Mouse (Mus musculus): ENCODE measurements around the gene Ccdc91.

Ccdc91 gene

DNA sequence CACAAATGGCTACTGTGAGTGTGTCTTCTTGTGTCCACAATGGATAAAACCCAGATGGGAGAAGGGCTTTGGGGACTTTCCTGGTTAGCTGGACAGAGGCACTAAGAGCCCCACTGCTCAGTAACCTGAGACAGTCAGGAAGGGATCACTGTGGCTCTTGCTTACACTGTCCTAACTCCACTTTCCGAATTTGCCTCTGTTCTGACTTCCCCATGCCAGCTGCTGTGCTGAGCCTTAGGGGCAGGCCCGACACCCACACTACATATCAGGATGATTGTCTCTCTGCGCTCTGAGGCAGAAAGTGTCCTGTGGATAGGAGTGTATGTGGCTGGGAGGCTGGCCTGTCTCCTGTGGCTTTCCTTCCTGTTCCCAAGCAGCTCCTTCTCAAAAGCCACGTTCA, 97.5 kb downstream of the Ccdc91 start:
- DNase-seq (ENCODE audit: low spot score) = no peak

- DNase-seq (ENCODE audit: low spot score) = no peak
Measured at GRCm38 (mm10) chr6:147574454-147575182, 99.0 kb downstream of the Ccdc91 start.

DNA sequence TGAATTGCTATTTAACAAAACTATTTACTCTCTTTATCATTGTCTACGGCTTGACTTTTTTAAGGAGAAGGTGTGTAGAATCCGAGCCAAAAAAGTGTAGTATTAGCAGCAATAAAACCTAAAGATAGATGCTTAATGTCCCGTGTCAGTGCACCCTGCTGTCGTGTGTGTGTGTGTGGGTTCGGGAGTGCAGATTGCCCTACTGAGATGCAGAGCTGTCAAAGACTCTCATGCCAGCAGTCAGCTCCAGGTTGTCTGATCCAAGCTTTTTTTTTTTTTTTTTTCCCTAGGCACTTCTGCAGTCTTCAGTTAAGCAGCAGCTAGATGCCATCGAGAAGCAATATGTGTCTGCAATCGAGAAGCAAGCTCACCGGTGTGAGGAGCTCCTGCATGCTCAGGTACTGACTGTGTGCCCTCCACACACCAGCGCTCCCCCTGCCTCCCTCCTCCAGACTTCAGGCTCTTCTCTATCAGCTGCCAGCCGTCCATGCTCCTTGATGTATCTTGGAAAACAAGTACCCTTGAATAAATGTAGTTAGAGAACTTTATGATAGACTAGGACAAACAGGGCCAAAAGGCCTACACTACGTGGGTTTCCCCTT, 99.7 kb downstream of the Ccdc91 start:
- DNase-seq (ENCODE audit: low spot score) = no peak

DNA sequence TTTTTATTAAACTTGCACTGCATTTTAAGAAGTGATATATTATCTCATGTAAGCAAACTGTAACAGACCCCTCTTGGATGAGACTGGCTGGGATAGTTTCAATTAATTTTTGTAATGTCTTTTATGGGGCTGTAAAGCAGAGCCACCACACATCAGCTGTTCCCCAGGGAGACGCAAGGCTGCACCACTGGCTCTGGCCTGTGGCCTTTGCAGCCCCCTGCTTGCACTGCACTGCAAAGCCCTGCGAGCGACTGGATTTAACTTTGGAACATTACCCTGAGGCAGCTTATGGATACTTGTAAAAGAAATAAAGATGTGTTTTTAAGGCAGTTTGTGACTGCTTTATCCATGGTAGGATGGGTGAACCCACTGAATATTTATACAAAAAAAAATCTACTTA, 112.0 kb downstream of the Ccdc91 start:
- no peak for DNase-seq (ENCODE audit: low spot score)

DNA sequence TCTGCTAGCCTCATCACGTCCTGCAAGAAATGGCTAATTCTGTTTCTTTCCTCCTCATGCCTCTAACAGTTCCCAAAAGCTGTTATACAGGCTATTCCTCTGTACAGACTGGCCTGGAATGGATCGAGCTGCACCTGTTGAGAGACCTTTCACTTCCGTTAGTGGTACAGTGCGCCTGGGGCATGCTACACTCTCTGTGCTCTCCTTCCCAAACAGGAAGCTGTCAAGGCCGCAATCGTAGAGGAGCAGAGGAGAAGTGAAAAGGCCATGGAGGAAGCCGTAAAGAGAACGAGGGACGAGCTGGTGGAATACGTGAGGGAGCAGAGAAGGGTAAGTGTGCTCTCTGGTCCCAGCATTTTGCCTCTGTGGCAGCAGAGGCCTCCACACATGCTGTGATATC, 131.0 kb downstream of the Ccdc91 start:
- DNase-seq (ENCODE audit: low spot score) = no peak

DNA sequence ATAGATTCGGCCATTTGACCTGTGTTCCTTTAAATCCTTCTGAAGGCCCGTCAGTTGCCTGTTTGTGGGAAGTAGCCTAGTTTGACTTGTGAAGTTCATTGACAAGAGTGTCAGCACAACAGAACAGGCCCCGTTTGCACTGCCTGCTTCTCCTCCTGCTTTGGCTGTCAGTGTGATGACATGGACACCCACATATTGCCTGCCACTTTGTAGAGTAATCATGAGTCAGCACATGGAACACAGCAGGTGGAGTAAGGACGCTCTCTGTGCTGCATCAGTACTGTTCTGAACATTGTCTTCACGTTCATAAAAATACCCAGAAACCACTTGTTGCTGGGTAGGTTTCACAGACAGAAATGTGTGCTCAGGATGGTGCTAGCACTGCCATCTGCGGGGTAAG, 132.0 kb downstream of the Ccdc91 start:
- no peak for DNase-seq (ENCODE audit: low spot score)

DNA sequence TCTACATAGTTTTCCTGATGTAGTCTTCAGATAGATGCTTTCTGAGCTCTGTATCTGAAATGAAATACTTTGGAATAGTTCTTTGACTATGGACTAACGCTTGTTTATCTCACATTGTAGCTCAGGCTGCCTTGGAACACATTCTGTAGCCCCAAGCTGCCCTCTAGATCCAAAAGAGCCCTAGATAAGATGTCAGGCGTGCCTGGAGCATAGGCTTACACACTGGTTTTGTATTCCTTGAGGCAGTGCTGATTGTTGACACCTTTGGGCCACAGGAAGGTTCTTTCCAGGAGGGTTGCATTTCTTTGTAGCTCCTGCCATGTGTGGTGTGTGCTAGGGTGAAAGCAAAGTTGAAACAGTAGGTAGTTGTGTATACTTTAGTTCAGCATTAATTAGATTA, 139.7 kb downstream of the Ccdc91 start:
- DNase-seq (ENCODE audit: low spot score) = no peak

- DNase-seq (ENCODE audit: low spot score) = no peak
Measured at GRCm38 (mm10) chr6:147623142-147623541, 147.5 kb downstream of the Ccdc91 start.

DNA sequence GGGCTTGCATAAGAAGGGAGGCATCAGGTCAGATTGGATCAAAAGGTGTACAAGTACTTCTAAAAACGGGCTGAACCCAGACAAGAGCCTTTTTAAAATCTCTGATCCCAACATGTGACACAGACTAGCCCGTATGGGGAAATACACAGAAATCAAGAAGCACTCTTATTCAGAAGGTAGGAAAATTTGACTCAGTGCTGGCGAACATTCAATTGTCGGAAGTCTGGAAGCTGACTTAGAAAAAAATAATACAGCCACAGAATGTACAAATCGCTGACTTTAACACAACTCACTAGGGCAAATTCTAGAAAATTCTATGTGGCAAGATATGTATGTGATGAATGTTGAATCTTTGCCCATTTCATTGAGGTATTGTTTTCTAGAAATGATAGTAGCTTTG, 160.8 kb downstream of the Ccdc91 start:
- no peak for DNase-seq (ENCODE audit: low spot score)

DNA sequence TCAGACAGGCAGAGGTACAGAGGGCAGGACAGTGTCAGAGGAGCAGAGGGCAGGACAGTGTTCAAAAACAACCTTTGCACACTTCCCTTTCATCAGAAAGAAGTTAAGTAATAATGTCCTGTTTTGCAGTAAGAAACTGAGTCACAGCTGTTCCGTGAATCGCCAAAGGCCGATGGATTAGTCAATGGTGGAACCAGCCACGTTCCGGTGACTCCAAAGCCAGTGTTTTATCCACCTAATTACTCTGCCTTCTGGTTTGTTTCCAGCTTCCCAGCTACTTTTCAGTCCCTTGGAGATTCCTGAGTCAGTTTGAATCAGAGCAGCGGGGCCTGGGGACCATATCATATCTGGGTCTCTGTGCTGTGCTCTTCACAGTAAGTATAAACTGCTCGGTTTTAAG, 168.2 kb downstream of the Ccdc91 start:
- DNase-seq (ENCODE audit: low spot score) = no peak

DNA sequence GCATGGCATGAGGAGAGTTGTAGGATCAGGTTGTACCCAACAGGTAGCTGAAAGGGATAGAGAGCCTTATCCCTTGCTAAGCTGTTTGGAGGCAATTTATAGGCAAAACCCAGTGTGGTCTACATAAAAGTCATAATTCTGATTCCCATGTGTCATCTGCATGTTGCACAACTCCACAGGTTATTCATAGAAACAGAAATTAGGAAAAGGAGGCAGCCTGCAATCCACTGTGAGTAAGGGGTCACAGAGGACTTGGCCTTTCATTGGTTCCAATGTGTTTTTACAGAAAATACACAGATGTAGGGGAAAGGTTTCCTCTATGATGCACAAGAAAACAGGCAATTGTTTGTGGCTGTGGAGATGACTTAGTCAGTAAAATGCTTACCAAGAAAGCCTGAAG, 168.8 kb downstream of the Ccdc91 start:
- DNase-seq (ENCODE audit: low spot score) = no peak

GRCm38 (mm10) chr6:147646401-147646968, 170.9 kb downstream of the Ccdc91 start:
- DNase-seq (ENCODE audit: low spot score) = no peak

DNA sequence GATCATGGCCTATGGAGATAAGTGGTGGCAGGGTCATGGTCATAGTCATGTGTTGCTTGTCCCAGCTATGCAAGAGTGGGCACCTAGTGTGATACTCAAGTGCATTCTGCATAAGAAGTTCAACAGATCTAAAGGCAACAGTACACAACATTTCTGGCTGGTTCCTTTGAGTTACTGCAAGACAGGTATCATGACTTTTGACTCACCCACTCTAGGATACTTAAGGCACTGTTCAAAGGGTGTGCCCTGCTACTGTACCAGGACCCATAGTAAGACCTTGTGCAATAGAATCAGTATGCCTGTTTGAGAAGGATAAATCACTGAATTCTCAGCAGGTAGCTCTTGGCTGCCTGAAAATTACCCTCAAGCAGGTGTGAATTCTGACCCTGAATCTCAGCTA, 182.4 kb downstream of the Ccdc91 start:
- no peak for DNase-seq (ENCODE audit: low spot score)

- DNase-seq (ENCODE audit: low spot score) = no peak
Measured at GRCm38 (mm10) chr6:147660718-147661117, 185.1 kb downstream of the Ccdc91 start.

DNA sequence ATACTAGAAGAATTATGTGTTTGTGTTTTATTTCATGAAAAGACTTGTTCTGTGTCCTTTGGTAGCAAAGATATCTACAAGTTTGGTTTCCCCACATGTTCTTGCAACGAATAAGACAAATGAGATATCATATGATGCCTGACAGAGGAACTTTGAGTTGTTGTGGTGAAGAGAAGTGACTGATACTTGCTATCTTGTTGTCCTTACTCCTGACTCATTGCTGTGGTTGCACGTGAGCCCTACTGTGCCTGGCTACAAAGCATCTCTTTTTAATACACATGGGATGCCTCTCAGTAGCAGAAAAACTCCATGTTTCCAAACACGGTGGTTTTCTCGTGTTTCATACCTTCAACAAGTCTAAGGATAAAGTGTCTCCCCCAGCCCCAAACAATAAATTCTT, 186.2 kb downstream of the Ccdc91 start:
- no peak for DNase-seq (ENCODE audit: low spot score)

DNA sequence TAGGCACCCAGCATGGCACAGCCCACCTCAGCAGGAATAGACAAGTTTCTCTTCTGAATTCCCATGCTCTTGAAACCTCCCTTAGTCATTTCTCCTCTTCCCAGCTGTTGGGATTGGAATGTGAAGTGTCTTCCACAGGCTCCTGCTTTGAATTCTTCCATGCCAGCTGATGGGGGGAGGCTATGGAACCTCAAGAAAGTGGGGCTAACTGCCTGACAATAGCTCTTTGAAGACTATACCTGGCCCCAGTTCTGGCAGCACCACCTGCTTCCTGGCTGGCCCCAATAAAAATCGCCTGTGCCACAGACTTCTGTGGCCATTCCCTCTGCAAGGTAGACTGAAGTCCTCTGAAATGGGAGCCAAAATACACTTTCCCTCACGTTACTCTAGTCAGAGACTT, 187.0 kb downstream of the Ccdc91 start:
- DNase-seq (ENCODE audit: low spot score) = no peak

GRCm38 (mm10) chr6:147664339-147664738, 188.7 kb downstream of the Ccdc91 start:
- DNase-seq (ENCODE audit: low spot score) = peak; percentile 31

GRCm38 (mm10) chr6:147671366-147671765, 195.7 kb downstream of the Ccdc91 start:
- no peak for DNase-seq (ENCODE audit: low spot score)

- DNase-seq (ENCODE audit: low spot score) = no peak
Measured at GRCm38 (mm10) chr6:147672481-147672880, 196.9 kb downstream of the Ccdc91 start.

DNA sequence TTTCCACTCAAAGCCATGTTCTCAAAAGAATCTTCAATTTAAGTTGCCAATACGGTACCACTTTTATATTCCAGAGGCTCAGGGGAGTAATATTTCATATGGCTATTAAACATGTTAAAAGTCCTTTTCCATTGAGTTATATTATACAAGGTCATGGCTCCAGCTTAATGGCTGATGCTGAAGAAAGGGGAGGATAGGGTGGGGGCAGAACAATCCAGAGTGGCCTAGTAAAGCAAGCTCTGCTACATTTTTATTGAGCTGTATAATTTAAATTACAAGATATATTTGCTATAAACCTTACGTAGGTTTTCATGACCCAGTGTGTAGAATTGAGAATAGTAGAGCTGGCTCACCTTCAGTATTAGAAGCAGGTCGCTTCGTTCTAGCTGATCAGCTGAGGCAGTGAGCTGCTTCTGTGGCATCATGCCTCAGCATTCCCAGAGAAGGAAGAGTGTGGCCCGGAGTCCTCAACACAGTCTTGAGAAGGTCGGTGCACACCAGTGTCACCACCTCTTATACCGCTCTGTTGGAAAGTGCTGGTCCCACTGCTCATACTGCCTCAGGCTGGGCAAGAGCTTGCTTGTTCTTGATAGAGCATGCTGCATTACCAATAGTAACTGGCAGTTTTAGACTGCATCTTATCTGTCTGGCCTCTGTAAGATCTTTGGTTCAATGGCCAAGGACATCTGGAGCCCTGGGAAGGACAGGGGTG, 199.6 kb downstream of the Ccdc91 start:
- DNase-seq (ENCODE audit: low spot score) = no peak

DNA sequence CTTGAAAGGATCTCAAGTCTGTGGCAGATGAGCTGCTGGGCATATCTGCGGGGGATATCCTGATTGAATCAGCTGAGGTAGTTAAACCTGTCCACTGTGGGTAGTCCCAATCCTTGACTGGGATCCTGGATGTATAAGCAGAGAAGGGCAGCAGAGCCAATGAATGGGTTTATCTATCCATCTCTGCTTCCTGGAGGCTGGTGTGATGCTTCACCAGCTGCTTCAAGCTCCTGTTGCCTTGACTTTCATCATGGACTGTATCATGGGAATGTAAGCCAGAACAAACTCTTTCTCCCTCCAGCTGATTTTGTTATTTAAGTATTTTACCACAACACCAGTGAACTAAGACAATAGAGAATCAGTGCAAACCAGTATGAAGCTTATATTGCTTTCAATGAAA, 200.6 kb downstream of the Ccdc91 start:
- no peak for DNase-seq (ENCODE audit: low spot score)
